Mouse (Mus musculus): ENCODE measurements at regions not wholly inside any gene's neighbourhood (a gene's known extent, or its start where the extent isn't known, plus 50 kb on each side); places are given as distances from the start of the nearest gene placed in this dataset.
A peak's percentile ranks its signal among the peaks of the same experiment; 100 is the strongest.

DNA sequence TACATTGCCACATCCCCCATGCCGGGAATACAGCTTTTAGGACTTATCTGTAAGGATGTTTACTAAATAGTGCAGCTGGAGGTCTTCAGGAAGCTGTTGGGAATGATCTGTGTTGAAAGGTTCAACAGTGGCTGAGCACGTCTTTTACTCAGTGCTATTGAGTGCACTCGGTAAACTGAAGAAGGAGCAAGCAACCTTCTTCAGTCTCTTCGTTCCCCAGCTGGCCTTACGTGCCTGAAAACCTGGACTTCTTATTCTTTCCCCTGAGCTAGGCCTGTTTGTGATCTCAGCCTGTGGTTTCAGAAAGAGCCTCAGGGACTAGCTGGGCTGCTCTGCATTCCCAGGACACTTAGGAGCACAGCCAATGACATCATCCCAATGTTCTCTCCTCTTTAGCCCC lies 51.2 kb upstream of the Rhox5 start:
- peak; percentile 2 for DNase-seq (ENCODE audit: low spot score)
- WGBS, result 61% methylated on average over 5 of the region's 5 CpGs

DNA sequence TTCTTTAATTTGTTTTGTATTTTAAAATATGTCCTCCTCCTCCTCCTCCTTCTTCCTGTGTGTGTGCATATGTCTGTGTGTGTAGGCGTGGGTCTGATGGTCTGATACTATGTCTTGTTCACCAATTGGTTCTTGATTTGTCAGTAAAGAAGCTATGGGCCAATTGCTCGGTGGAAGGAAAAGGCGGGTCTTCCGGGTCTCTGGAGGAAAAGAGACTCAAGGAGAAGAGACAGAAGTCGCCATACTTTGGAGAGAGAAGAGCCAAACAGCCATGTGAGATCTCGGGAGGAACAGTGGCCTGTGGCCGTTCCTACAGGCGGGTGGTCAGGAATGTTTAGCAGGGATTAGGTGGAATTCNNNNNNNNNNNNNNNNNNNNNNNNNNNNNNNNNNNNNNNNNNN lies 50.3 kb upstream of the Rhox5 start:
- 85% methylated on average over 8 of the region's 8 CpGs for WGBS
- ATAC-seq (ENCODE audit: low FRiP score, low read depth), result no peak
- no peaks in the 10 kb centered on the region for H3K4me1 ChIP-seq (ENCODE audit: control insufficient read depth, insufficient read depth, low read length)
- H3K9ac ChIP-seq (ENCODE audit: low read depth, low read length, severe bottlenecking), result no peak overlapping the region
- no peaks in the 10 kb centered on the region for H3K27me3 ChIP-seq (ENCODE audit: control insufficient read depth, insufficient read depth, low read length)
- DNase-seq (ENCODE audit: low spot score), result no peak
- H3K4me2 ChIP-seq (replicated peaks; ENCODE audit: low read depth, low read length, severe bottlenecking), result no peak overlapping the region
- H3K4me3 ChIP-seq (replicated peaks; ENCODE audit: low read length), result no peak overlapping the region
- H3K27ac ChIP-seq (replicated peaks; ENCODE audit: low read depth, low read length), result no peak overlapping the region
- TF ChIP-seq POLR2A (IDR thresholded peaks at IDR 0.05; ENCODE audit: borderline replicate concordance, extremely low read depth, insufficient read depth, insufficient read length), result no peak
- H3K36me3 ChIP-seq (ENCODE audit: control insufficient read depth, insufficient read depth, low read length), result no peaks in the 10 kb centered on the region
- H3K9me3 ChIP-seq (ENCODE audit: control insufficient read depth, low read length), result no peaks in the 10 kb centered on the region

More for the DNA sequence above, 51.2 kb upstream of the Rhox5 start:
- TF ChIP-seq POLR2A (IDR thresholded peaks at IDR 0.05; ENCODE audit: borderline replicate concordance, extremely low read depth, insufficient read depth, insufficient read length), result no peak
- no peaks in the 10 kb centered on the region for H3K27me3 ChIP-seq (ENCODE audit: control insufficient read depth, insufficient read depth, low read length)
- no peaks in the 10 kb centered on the region for H3K36me3 ChIP-seq (ENCODE audit: control insufficient read depth, insufficient read depth, low read length)
- no peak overlapping the region for H3K4me2 ChIP-seq (replicated peaks; ENCODE audit: low read depth, low read length, severe bottlenecking)
- no peaks in the 10 kb centered on the region for H3K9me3 ChIP-seq (ENCODE audit: control insufficient read depth, low read length)
- no peak overlapping the region for H3K4me3 ChIP-seq (replicated peaks; ENCODE audit: low read length)
- H3K9ac ChIP-seq (ENCODE audit: low read depth, low read length, severe bottlenecking), result no peak overlapping the region
- ATAC-seq (ENCODE audit: low FRiP score, low read depth), result no peak
- H3K27ac ChIP-seq (replicated peaks; ENCODE audit: low read depth, low read length), result no peak overlapping the region
- H3K4me1 ChIP-seq (ENCODE audit: control insufficient read depth, insufficient read depth, low read length), result no peaks in the 10 kb centered on the region
